Mouse (Mus musculus) forebrain, embryonic 15.5 days (tissue): ENCODE data around the gene Rab3d. TPM values are rescaled to one million over a fixed set of nuclear protein-coding genes. Genes with fewer than 3 reads are reported as not detected.
"Not testable (repeated sequence)": the region's sequence is repeated elsewhere in the genome, so short reads cannot be mapped to it uniquely, and the experiment has no call there.

Source experiments
- ATAC-seq: fragments of 200-750 bp; cut with Nextera tagmentation; replicated peaks from 2 replicates; pipeline ENCODE4 v1.8.0; 2017; ENCODE audit warnings: mild to moderate bottlenecking, moderate TSS enrichment, moderate library complexity
- H3K27ac ChIP-seq: fragments of 300-500 bp; sonication (generic); replicated peaks from 2 replicates; pipeline ENCODE4 v1.5.1; 2015; ENCODE audit warnings: mild to moderate bottlenecking, inconsistent platforms
- H3K27me3 ChIP-seq: fragments of 300-500 bp; sonication (generic); 2 replicates; pipeline ENCODE4 v1.6.1; 2015; ENCODE audit warnings: inconsistent platforms
- H3K36me3 ChIP-seq: fragments of 300-500 bp; sonication (generic); 2 replicates; pipeline ENCODE4 v1.6.1; 2015; ENCODE audit warnings: mild to moderate bottlenecking, inconsistent platforms
- H3K4me1 ChIP-seq: fragments of 300-500 bp; sonication (generic); 2 replicates; pipeline ENCODE4 v1.6.1; 2015; ENCODE audit warnings: inconsistent platforms
- H3K4me2 ChIP-seq: fragments of 300-500 bp; sonication (generic); replicated peaks from 2 replicates; pipeline ENCODE4 v1.6.1; 2015; ENCODE audit warnings: mild to moderate bottlenecking, inconsistent platforms
- H3K4me3 ChIP-seq: fragments of 300-500 bp; sonication (generic); 2 replicates; pipeline ENCODE4 v1.5.1; 2015; ENCODE audit warnings: mild to moderate bottlenecking, inconsistent platforms
- H3K9ac ChIP-seq: fragments of 300-500 bp; sonication (generic); replicated peaks from 2 replicates; pipeline ENCODE4 v1.6.1; 2015; ENCODE audit warnings: mild to moderate bottlenecking, inconsistent platforms
- H3K9me3 ChIP-seq: fragments of 300-500 bp; sonication (generic); 2 replicates; pipeline ENCODE4 v1.6.1; 2016; ENCODE audit warnings: inconsistent platforms
- WGBS: fragments of 180-500 bp; shearing (Covaris S2); methylation state at CpG from one replicate; pipeline ENCODE4 v1.1.7; 2015; ENCODE audit warnings: mixed read lengths; 5-methylcytosine and 5-hydroxymethylcytosine counted together
- polyA plus RNA-seq: library from polyadenylated mRNA; unstranded; fragments of >200 nt; fragmentation: Nextera tagmentation; extraction: Ambion mirVana; gene quantifications from 2 replicates; pipeline ENCODE4 v1.2.1, GENCODE M21; 2015

The Rab3d gene
- polyA plus RNA-seq, 1 experiment from 2014 or later, result 33.8 TPM

GRCm38 (mm10) chr9:21876601-21877000 is 41.4 kb downstream of the Rab3d start:
- Histone ChIP-seq H3K27me3 (no peaks in the 10 kb centered on the region), H3K9me3 (no peaks in the 10 kb centered on the region), H3K9ac (no peak overlapping the region), H3K4me3 (no peak overlapping the region), H3K4me2 (no peak overlapping the region), H3K4me1 (no peaks in the 10 kb centered on the region), H3K36me3 (no peaks in the 10 kb centered on the region), H3K27ac (no peak overlapping the region)
- WGBS, result 65% methylated on average over 3 of the region's 3 CpGs
- no peak for ATAC-seq

- H3K9me3 ChIP-seq, result no peaks in the 10 kb centered on the region
- no peaks in the 10 kb centered on the region; the same call in 1 of the 2 replicates for H3K27me3 ChIP-seq
- no peak overlapping the region for H3K4me2 ChIP-seq
- no peak for ATAC-seq
- WGBS, result 55% methylated on average over 4 of the region's 4 CpGs
- no peak overlapping the region for H3K4me3 ChIP-seq
- no peak overlapping the region for H3K9ac ChIP-seq
- no peaks in the 10 kb centered on the region for H3K36me3 ChIP-seq
- peaks cover 3% of the 10 kb centered on the region; the same call in 1 of the 2 replicates for H3K4me1 ChIP-seq
- H3K27ac ChIP-seq, result no peak overlapping the region
Observed at GRCm38 (mm10) chr9:21872204-21872603, 45.8 kb downstream of the Rab3d start.

GRCm38 (mm10) chr9:21870879-21871524 is 47.0 kb downstream of the Rab3d start:
- Histone ChIP-seq H3K4me1 (peaks cover 3% of the 10 kb centered on the region; the same call in 1 of the 2 replicates), H3K4me3 (peak overlapping the region; percentile 16), H3K9ac (no peak overlapping the region), H3K9me3 (no peaks in the 10 kb centered on the region), H3K27ac (no peak overlapping the region), H3K36me3 (no peaks in the 10 kb centered on the region), H3K4me2 (peak overlapping the region; percentile 36), H3K27me3 (no peaks in the 10 kb centered on the region; the same call in 1 of the 2 replicates)
- WGBS, result 14% methylated on average over 20 of the region's 20 CpGs
- ATAC-seq, result peak; percentile 61; the same call in 1 of the 2 replicates

DNA sequence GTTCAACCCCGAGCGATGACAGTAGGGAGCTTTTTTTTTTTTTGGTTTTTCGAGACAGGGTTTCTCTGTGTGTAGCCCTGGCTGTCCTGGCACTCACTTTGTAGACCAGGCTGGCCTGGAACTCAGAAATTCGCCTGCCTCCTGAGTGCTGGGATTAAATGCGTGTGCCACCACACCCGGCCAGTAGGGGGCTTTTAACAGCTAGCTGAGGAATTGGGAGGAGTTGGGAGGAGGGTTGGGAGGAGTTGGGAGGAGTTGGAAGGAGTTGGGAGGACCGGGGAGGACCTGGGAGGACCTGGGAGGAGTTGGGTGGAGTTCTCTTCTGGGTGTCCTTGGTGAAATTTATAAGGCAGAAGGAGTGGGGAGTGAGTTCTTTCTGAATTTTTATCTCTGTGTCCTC is 48.7 kb downstream of the Rab3d start:
- not testable (repeated sequence) for H3K9ac ChIP-seq, H3K4me3 ChIP-seq, H3K27me3 ChIP-seq, H3K9me3 ChIP-seq, H3K4me1 ChIP-seq, H3K27ac ChIP-seq, ATAC-seq, H3K36me3 ChIP-seq, H3K4me2 ChIP-seq
- WGBS, result 48% methylated on average over 7 of the region's 7 CpGs

DNA sequence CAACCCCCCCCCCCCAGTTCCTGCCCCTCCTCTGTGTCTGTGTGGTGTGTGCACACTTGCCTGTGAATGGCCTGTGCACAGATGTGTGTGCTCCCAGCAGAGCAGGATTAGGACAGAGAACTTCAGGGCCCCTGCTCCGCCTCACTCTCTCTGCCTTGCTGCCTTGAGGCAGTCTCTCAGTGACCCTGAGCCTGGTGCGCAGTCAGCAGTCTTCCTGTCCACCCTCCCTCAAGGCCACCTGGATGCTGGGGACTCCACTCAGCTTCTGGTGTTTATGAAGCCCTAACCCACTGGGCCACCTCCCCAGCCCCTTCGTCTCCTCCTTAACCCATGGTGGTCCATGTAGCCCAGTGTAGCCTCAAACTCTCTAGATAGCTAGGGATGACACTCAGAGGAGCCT is 50.3 kb downstream of the Rab3d start:
- Histone ChIP-seq H3K4me3 (no peak overlapping the region), H3K9ac (no peak overlapping the region), H3K36me3 (no peaks in the 10 kb centered on the region), H3K27me3 (no peaks in the 10 kb centered on the region; the same call in 1 of the 2 replicates), H3K9me3 (no peaks in the 10 kb centered on the region), H3K27ac (no peak overlapping the region), H3K4me2 (no peak overlapping the region), H3K4me1 (peaks cover 3% of the 10 kb centered on the region; the same call in 1 of the 2 replicates)
- no peak for ATAC-seq
- WGBS, result 84% methylated on average over 3 of the region's 3 CpGs

DNA sequence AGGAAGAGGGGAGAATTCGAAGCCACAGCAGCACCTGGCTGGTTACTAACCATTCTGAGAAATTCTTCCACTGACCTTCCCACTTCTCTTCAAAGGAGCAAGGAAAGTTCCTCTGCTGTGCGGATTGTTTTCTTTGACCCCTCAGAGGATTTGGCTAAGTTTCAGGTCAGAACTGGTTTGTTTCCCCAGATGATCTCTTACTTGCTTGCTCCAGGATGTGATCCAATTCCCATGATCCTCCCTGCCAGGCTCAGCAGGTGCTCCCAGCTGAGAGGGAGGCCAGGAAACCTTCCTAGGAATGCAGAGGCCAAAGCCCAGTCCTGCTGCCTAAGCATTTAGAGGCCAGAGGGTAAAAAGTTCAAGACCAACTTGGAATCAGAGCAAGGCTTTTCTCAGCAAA is 51.4 kb downstream of the Rab3d start:
- no peak overlapping the region for H3K4me3 ChIP-seq
- no peak overlapping the region for H3K27ac ChIP-seq
- peaks cover 3% of the 10 kb centered on the region; the same call in 1 of the 2 replicates for H3K4me1 ChIP-seq
- no peaks in the 10 kb centered on the region for H3K36me3 ChIP-seq
- 62% methylated on average over 2 of the region's 2 CpGs for WGBS
- H3K9me3 ChIP-seq, result no peaks in the 10 kb centered on the region
- H3K27me3 ChIP-seq, result no peaks in the 10 kb centered on the region; the same call in 1 of the 2 replicates
- ATAC-seq, result no peak
- no peak overlapping the region for H3K9ac ChIP-seq
- no peak overlapping the region for H3K4me2 ChIP-seq

DNA sequence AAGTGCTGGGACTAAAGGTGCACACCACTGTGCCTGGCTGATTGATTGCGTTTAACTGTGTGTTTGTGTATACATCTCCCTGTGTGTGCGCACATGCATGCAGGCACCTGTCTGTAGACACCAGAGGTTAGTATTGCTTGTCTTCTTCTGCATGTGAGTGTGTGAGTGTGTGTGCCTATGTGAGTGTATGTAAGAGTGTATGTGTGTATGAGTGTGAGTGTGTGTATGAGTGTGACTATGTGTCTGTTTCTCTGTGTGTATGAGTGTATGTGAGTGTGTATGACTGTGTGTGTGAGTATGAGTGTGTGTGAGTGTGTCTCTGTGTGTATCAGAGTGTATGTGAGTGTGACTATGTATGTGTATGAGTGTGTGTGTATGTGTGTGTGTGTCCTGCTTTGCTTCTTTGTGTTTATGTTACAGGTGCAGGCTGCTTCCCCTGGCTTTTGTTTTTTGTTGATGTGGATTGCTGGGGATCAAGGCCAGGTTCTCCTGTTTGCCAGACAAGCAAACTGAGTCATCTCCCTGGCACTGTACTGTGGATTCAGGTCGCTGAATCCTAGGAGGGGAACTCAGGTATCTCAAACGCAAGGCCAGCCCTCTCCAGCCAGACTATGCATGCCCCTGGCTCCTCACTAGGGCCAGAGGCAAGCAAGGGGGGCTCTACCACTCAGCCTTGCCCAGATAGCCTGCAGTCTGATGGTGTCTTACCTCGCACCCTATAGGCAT is 52.2 kb downstream of the Rab3d start:
- Histone ChIP-seq H3K9me3 (no peaks in the 10 kb centered on the region), H3K4me1 (peaks cover 1% of the 10 kb centered on the region; the same call in 1 of the 2 replicates), H3K9ac (no peak overlapping the region), H3K27ac (peak overlapping the region; percentile 36; the same call in 1 of the 2 replicates), H3K4me2 (no peak overlapping the region), H3K27me3 (no peaks in the 10 kb centered on the region), H3K36me3 (no peaks in the 10 kb centered on the region), H3K4me3 (no peak overlapping the region)
- WGBS, result 70% methylated on average over 5 of the region's 5 CpGs
- ATAC-seq, result no peak

GRCm38 (mm10) chr9:21862181-21862580 is 55.8 kb downstream of the Rab3d start:
- H3K9ac ChIP-seq, result no peak overlapping the region
- H3K27ac ChIP-seq, result no peak overlapping the region
- ATAC-seq, result no peak
- no peak overlapping the region for H3K4me3 ChIP-seq
- no peaks in the 10 kb centered on the region for H3K9me3 ChIP-seq
- 68% methylated on average over 1 of the region's 1 CpGs for WGBS
- no peaks in the 10 kb centered on the region for H3K36me3 ChIP-seq
- H3K4me1 ChIP-seq, result no peaks in the 10 kb centered on the region
- H3K4me2 ChIP-seq, result no peak overlapping the region
- no peaks in the 10 kb centered on the region for H3K27me3 ChIP-seq

- not testable (repeated sequence) for H3K27me3 ChIP-seq, H3K4me3 ChIP-seq, H3K9me3 ChIP-seq, H3K36me3 ChIP-seq, H3K27ac ChIP-seq, H3K4me2 ChIP-seq, ATAC-seq, H3K4me1 ChIP-seq, H3K9ac ChIP-seq
- WGBS, result 80% methylated on average over 6 of the region's 6 CpGs
Observed at GRCm38 (mm10) chr9:21860349-21860748, 57.6 kb downstream of the Rab3d start.

- no peaks in the 10 kb centered on the region for H3K27me3 ChIP-seq
- no peaks in the 10 kb centered on the region for H3K4me1 ChIP-seq
- H3K36me3 ChIP-seq, result no peaks in the 10 kb centered on the region
- H3K27ac ChIP-seq, result no peak overlapping the region
- 87% methylated on average over 3 of the region's 3 CpGs for WGBS
- H3K4me2 ChIP-seq, result no peak overlapping the region
- H3K4me3 ChIP-seq, result no peak overlapping the region
- no peaks in the 10 kb centered on the region for H3K9me3 ChIP-seq
- no peak overlapping the region for H3K9ac ChIP-seq
- ATAC-seq, result no peak
Observed at GRCm38 (mm10) chr9:21859606-21860005, 58.4 kb downstream of the Rab3d start.

DNA sequence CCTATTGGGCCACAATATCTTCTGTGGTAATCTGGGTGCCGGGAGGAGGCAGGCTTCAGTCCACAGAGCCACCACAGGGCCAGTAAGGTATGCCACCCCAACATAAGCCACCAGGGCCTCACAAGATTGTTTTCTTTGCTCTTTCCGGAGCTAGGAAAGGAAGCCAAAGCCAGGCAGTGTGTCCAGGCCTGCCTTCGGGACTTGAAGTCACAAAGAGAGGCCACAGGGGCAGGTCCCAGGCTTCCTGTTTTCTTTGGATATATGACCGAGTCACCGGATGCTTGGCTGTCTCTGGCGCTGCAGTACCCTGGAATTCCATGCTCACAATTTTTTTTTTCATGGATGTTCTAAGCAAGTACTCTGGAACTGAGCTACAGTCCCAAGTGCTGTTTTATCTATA is 59.9 kb downstream of the Rab3d start:
- H3K9me3 ChIP-seq, result no peaks in the 10 kb centered on the region
- H3K27me3 ChIP-seq, result no peaks in the 10 kb centered on the region
- H3K9ac ChIP-seq, result no peak overlapping the region
- no peak for ATAC-seq
- H3K4me2 ChIP-seq, result no peak overlapping the region
- no peaks in the 10 kb centered on the region for H3K4me1 ChIP-seq
- no peak overlapping the region for H3K4me3 ChIP-seq
- no peak overlapping the region for H3K27ac ChIP-seq
- WGBS, result 78% methylated on average over 6 of the region's 6 CpGs
- no peaks in the 10 kb centered on the region for H3K36me3 ChIP-seq

DNA sequence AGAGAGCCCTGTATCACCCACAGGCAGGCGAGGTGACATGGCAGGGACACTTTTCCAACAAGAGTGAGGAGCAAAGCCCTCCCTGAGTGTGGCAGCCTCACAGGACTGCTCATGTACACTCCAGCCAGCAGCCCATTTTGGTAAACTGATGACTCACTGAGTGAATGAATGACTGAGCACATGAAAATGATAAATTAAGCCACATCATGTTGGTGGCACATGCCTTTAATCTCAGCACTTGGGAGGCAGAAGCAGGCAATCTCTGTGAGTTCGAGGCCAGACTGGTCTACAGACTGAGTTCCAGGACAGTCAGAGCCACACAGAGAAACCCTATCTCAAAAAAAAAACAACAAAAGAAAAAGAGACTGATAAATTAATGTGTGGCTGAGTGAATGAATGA is 60.5 kb downstream of the Rab3d start:
- Histone ChIP-seq H3K27ac (no peak overlapping the region), H3K27me3 (no peaks in the 10 kb centered on the region), H3K9ac (no peak overlapping the region), H3K4me3 (no peak overlapping the region), H3K4me1 (peaks cover 6% of the 10 kb centered on the region), H3K4me2 (no peak overlapping the region), H3K9me3 (no peaks in the 10 kb centered on the region), H3K36me3 (no peaks in the 10 kb centered on the region)
- 84% methylated on average over 2 of the region's 2 CpGs for WGBS
- ATAC-seq, result no peak
